Mouse (Mus musculus) activated CD4-positive, CD25-positive, alpha-beta regulatory T cell, adult 4 months (primary cell): ENCODE results near the gene Bet1l. TPM values are rescaled to one million over a fixed set of nuclear protein-coding genes. Genes with fewer than 3 reads are reported as not detected.

Experiments
- ATAC-seq: one replicate; pipeline ENCODE4 v1.8.0; 2017
- polyA plus RNA-seq, 2 experiments: library from polyadenylated mRNA; unstranded; fragments of 100-300 nt; shearing (Covaris generic); gene quantifications; one replicate each; pipeline ENCODE4 v1.2.1; 2017

Gene Bet1l
- polyA plus RNA-seq, 2 experiments from 2014 or later = 33.1 to 48.2 TPM

- no peak for ATAC-seq
Measured at GRCm38 (mm10) chr7:140831447-140831846, 25.9 kb downstream of the Bet1l start.

GRCm38 (mm10) chr7:140828171-140828881, 29.1 kb downstream of the Bet1l start:
- ATAC-seq = no peak

GRCm38 (mm10) chr7:140822731-140823130, 34.6 kb downstream of the Bet1l start:
- no peak for ATAC-seq

- ATAC-seq = no peak
Measured at GRCm38 (mm10) chr7:140821653-140822329, 35.6 kb downstream of the Bet1l start, which contains the start of gene Zfp941. Gene Zfp941, minus strand, starts transcription at chr7:140822178.

GRCm38 (mm10) chr7:140821305-140821652, 36.1 kb downstream of the Bet1l start:
- ATAC-seq = no peak

- no peak for ATAC-seq
Measured at GRCm38 (mm10) chr7:140820173-140820572, 37.2 kb downstream of the Bet1l start.

- ATAC-seq = no peak
Measured at GRCm38 (mm10) chr7:140812850-140813249, 44.5 kb downstream of the Bet1l start.

GRCm38 (mm10) chr7:140811714-140812113, 45.7 kb downstream of the Bet1l start:
- ATAC-seq = no peak

- ATAC-seq = no peak
Measured at GRCm38 (mm10) chr7:140810496-140810895, 46.9 kb downstream of the Bet1l start.

GRCm38 (mm10) chr7:140805704-140806103, 51.7 kb downstream of the Bet1l start:
- ATAC-seq = no peak

Other genes starting within 250 kb of the Bet1l start
- not detected for gene Olfr61, start 228.6 kb downstream of the Bet1l start, polyA plus RNA-seq
- gene Olfr53, start 211.1 kb downstream of the Bet1l start, polyA plus RNA-seq = not detected
- gene Olfr539, start 197.6 kb downstream of the Bet1l start, polyA plus RNA-seq = under 1 TPM; 0.05 to 0.24 TPM
- not detected for gene Olfr45, start 175.6 kb downstream of the Bet1l start, polyA plus RNA-seq
- not detected for gene Olfr541, start 160.3 kb downstream of the Bet1l start, polyA plus RNA-seq
- gene Cyp2e1, start 93.8 kb downstream of the Bet1l start, polyA plus RNA-seq = under 1 TPM in 1 of 2 experiments, not detected in 1; 0.21 TPM
- gene Syce1, start 69.7 kb downstream of the Bet1l start, polyA plus RNA-seq = under 1 TPM; 0.33 to 0.38 TPM
- under 1 TPM; 0.13 to 0.23 TPM for gene Zfp941, start 35.4 kb downstream of the Bet1l start, polyA plus RNA-seq
- not detected for gene Urah, start 22.6 kb downstream of the Bet1l start, polyA plus RNA-seq
- gene Scgb1c1, start 12.0 kb downstream of the Bet1l start, polyA plus RNA-seq = not detected
- not detected for gene Odf3, start 9.8 kb downstream of the Bet1l start, polyA plus RNA-seq
- gene Gm45785, start 1.2 kb downstream of the Bet1l start, polyA plus RNA-seq = not detected
- 10 to 100 TPM; 51.6 to 57.0 TPM for gene Ric8a, start 620 bp downstream of the Bet1l start, polyA plus RNA-seq
- 100 to 1,000 TPM; 110 to 160 TPM for gene Psmd13, start 24.4 kb upstream of the Bet1l start, polyA plus RNA-seq
- gene Sirt3, start 24.7 kb upstream of the Bet1l start, polyA plus RNA-seq = 1 to 10 TPM; 5.9 to 8.0 TPM
- not detected for gene Cox8b, start 42.9 kb upstream of the Bet1l start, polyA plus RNA-seq
- gene Nlrp6, start 63.3 kb upstream of the Bet1l start, polyA plus RNA-seq = not detected
- gene Pgghg, start 83.8 kb upstream of the Bet1l start, polyA plus RNA-seq = 10 to 100 TPM; 15.2 to 15.6 TPM
- not detected for gene Ifitm5, start 92.7 kb upstream of the Bet1l start, polyA plus RNA-seq
- not detected for gene Gm45717, start 98.4 kb upstream of the Bet1l start, polyA plus RNA-seq
- gene Ifitm2, start 98.4 kb upstream of the Bet1l start, polyA plus RNA-seq = 100 to 1,000 TPM in 1 of 2 experiments, 10 to 100 TPM in 1; 94.1 to 101 TPM
- 1 to 10 TPM; 4.6 to 7.5 TPM for gene Ifitm1, start 109.6 kb upstream of the Bet1l start, polyA plus RNA-seq
- 10 to 100 TPM; 17.0 to 23.4 TPM for gene Ifitm3, start 153.2 kb upstream of the Bet1l start, polyA plus RNA-seq
- under 1 TPM; 0.70 to 0.92 TPM for gene Ifitm6, start 160.3 kb upstream of the Bet1l start, polyA plus RNA-seq
- gene Gm17387, start 171.6 kb upstream of the Bet1l start, polyA plus RNA-seq = not detected
- gene B4galnt4, start 203.5 kb upstream of the Bet1l start, polyA plus RNA-seq = 10 to 100 TPM in 1 of 2 experiments, 1 to 10 TPM in 1; 6.4 to 11.9 TPM
- gene Pkp3, start 220.6 kb upstream of the Bet1l start, polyA plus RNA-seq = 100 to 1,000 TPM; 365 to 380 TPM
- gene Sigirr, start 243.0 kb upstream of the Bet1l start, polyA plus RNA-seq = 100 to 1,000 TPM; 163 to 179 TPM